Mouse (Mus musculus): ENCODE results near the gene Ptch1. TPM values are rescaled to one million over a fixed set of nuclear protein-coding genes. Genes with fewer than 3 reads are reported as not detected.

Gene Ptch1
- total and polyA plus RNA-seq, 3 experiments, result 7.5 to 79.0 (median 23.4) TPM

DNA sequence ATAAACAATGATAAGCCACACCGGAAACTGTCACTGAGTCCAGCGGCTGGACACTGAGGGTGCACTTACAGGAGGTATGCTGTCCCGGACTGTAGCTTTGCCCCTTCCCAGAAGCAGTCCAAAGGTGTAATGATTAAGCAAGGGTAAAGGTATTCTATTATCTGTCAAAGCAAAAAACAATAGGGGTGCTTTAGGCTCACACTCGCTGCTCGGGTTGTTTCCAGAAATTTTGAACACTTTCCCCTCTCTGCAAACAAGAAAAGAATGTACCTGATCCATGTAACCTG lies 28.5 kb downstream of the Ptch1 start:
- H3K4me3 ChIP-seq (ENCODE audit: control insufficient read depth in 1 of 2, insufficient read depth in 1 of 2, low read depth in 2 of 2, low read length in 2 of 2), result no peak overlapping the region
- no peak for DNase-seq (ENCODE audit: low read depth, low spot score)
- peaks cover 0 to 40% of the 10 kb centered on the region in 2 experiments; a peak in 2 of 4 replicates for H3K36me3 ChIP-seq (ENCODE audit: control insufficient read depth in 1 of 2, insufficient read depth in 2 of 2, low read length in 2 of 2)
- no peaks in the 10 kb centered on the region for H3K27me3 ChIP-seq (ENCODE audit: control insufficient read depth in 1 of 2, insufficient read depth in 2 of 2, low read length in 2 of 2)
- H3K27ac ChIP-seq (ENCODE audit: control insufficient read depth, low read depth, low read length), result no peak overlapping the region
- H3K9ac ChIP-seq (ENCODE audit: control insufficient read depth, low read depth, low read length, poor library complexity, severe bottlenecking), result no peak overlapping the region
- TF ChIP-seq E2F4 (IDR thresholded peaks at IDR 0.05; ENCODE audit: borderline replicate concordance, low read depth, low read length), result no peak
- no peak for TF ChIP-seq MXI1 (IDR thresholded peaks at IDR 0.05; ENCODE audit: low read depth, low read length)
- no peak for TF ChIP-seq GABPA (IDR thresholded peaks at IDR 0.05; ENCODE audit: low read depth, low read length)
- no peak for TF ChIP-seq ETS1 (IDR thresholded peaks at IDR 0.05; ENCODE audit: low read depth, low read length)
- no peak for TF ChIP-seq JUND (IDR thresholded peaks at IDR 0.05; ENCODE audit: low read depth, low read length)
- no peak for TF ChIP-seq MEF2A (IDR thresholded peaks at IDR 0.05; ENCODE audit: extremely low read depth, insufficient replicate concordance, low read depth, low read length, poor library complexity, severe bottlenecking)
- TF ChIP-seq UBTF (IDR thresholded peaks at IDR 0.05; ENCODE audit: borderline replicate concordance, insufficient read depth, low read depth, low read length), result no peak
- TF ChIP-seq TAL1 (IDR thresholded peaks at IDR 0.05; ENCODE audit: low read length), result no peak
- no peak for TF ChIP-seq CTCF (IDR thresholded peaks at IDR 0.05 in 2 of 3, conservative IDR thresholded peaks at IDR 0.05 in 1 of 3; ENCODE audit: control insufficient read depth in 1 of 3, insufficient read depth in 1 of 3, low read depth in 2 of 3, low read length in 3 of 3, poor library complexity in 1 of 3, severe bottlenecking in 1 of 3)
- no peak for TF ChIP-seq SMC3 (IDR thresholded peaks at IDR 0.05; ENCODE audit: low read depth, low read length)
- TF ChIP-seq CHD2 (IDR thresholded peaks at IDR 0.05; ENCODE audit: low read length), result no peak
- no peak for TF ChIP-seq POLR2AphosphoS2 (IDR thresholded peaks at IDR 0.05; ENCODE audit: low read length)
- no peak for TF ChIP-seq POLR2AphosphoS5 (IDR thresholded peaks at IDR 0.05; ENCODE audit: borderline replicate concordance, low read depth, low read length)
- no peak for TF ChIP-seq USF2 (IDR thresholded peaks at IDR 0.05; ENCODE audit: borderline replicate concordance in 1 of 2, insufficient read depth in 1 of 2, low read depth in 1 of 2, low read length in 2 of 2)
- no peak for TF ChIP-seq USF1 (IDR thresholded peaks at IDR 0.05; ENCODE audit: low read depth, low read length)
- TF ChIP-seq ZC3H11A (IDR thresholded peaks at IDR 0.05; ENCODE audit: low read depth, low read length), result no peak
- TF ChIP-seq ZMIZ1 (IDR thresholded peaks at IDR 0.05; ENCODE audit: low read depth, low read length), result no peak
- TF ChIP-seq MYC (IDR thresholded peaks at IDR 0.05; ENCODE audit: low read depth, low read length), result no peak
- no peak for TF ChIP-seq KAT2A (conservative IDR thresholded peaks at IDR 0.05; ENCODE audit: low read depth, low read length)
- TF ChIP-seq ELF1 (IDR thresholded peaks at IDR 0.05; ENCODE audit: low read depth, low read length), result no peak
- peaks cover 8% of the 10 kb centered on the region for H3K79me2 ChIP-seq (ENCODE audit: control insufficient read depth, insufficient read depth, low read length, poor library complexity)
- no peaks in the 10 kb centered on the region for H3K9me3 ChIP-seq (replicated peaks; ENCODE audit: insufficient read depth, low read length)
- H3K4me1 ChIP-seq (ENCODE audit: control insufficient read depth in 1 of 2, insufficient read depth in 2 of 2, low read length in 2 of 2), result no peaks in the 10 kb centered on the region; a peak in 1 of 4 replicates
